Mouse (Mus musculus) heart, embryonic 14.5 days (tissue): ENCODE measurements around the gene Rps6kb1. TPM values are rescaled to one million over a fixed set of nuclear protein-coding genes. Genes with fewer than 3 reads are reported as not detected.
"Not testable (repeated sequence)": the region's sequence is repeated elsewhere in the genome, so short reads cannot be mapped to it uniquely, and the experiment has no call there.

ENCODE experiments used
- ATAC-seq: fragments of 200-750 bp; cut with Nextera tagmentation; 2 replicates; pipeline ENCODE4 v1.8.0; 2017; ENCODE audit warnings: low read depth, moderate TSS enrichment; ENCODE audit not compliant: insufficient number of reproducible peaks, insufficient read depth, low FRiP score
- H3K27ac ChIP-seq, 2 experiments: fragments of 200-500 bp in 1 of 2; fragments of 300-500 bp in 1 of 2; sonication (generic) in 1 of 2; replicated peaks in 1 of 2; 2 replicates each; pipeline ENCODE4 v1.5.1; 2012 to 2014; ENCODE audit warnings: low read depth in 2 of 2, low read length in 2 of 2, control low read depth in 1 of 2, mild to moderate bottlenecking in 1 of 2, mixed read lengths in 1 of 2; ENCODE audit not compliant: control insufficient read depth in 1 of 2, insufficient read depth in 1 of 2
- H3K27me3 ChIP-seq: fragments of 300-500 bp; sonication (generic); 2 replicates; pipeline ENCODE4 v1.6.1; 2014; ENCODE audit warnings: mild to moderate bottlenecking, low read length, control low read depth; ENCODE audit not compliant: control insufficient read depth, insufficient read depth
- H3K36me3 ChIP-seq: fragments of 300-500 bp; sonication (generic); 2 replicates; pipeline ENCODE4 v1.6.1; 2014; ENCODE audit warnings: mild to moderate bottlenecking, control low read depth, low read length, mixed read lengths; ENCODE audit not compliant: control insufficient read depth, insufficient read depth
- H3K4me1 ChIP-seq, 2 experiments: fragments of 200-500 bp in 1 of 2; fragments of 300-500 bp in 1 of 2; sonication (generic) in 1 of 2; 2 replicates each; pipeline ENCODE4 v1.6.1; 2012 to 2014; ENCODE audit warnings: low read length in 2 of 2, control low read depth in 1 of 2, mixed read lengths in 1 of 2; ENCODE audit not compliant: control insufficient read depth in 2 of 2, insufficient read depth in 2 of 2
- H3K4me2 ChIP-seq: fragments of 300-500 bp; sonication (generic); 2 replicates; pipeline ENCODE4 v1.6.1; 2014; ENCODE audit warnings: mild to moderate bottlenecking, low read length
- H3K4me3 ChIP-seq, 2 experiments: fragments of 200-500 bp in 1 of 2; fragments of 300-500 bp in 1 of 2; sonication (generic) in 1 of 2; 2 replicates each; pipeline ENCODE4 v1.5.1; 2012 to 2014; ENCODE audit warnings: low read length in 2 of 2, mild to moderate bottlenecking in 2 of 2, control low read depth in 1 of 2, low read depth in 1 of 2, moderate library complexity in 1 of 2; ENCODE audit not compliant: control insufficient read depth in 1 of 2, insufficient read depth in 1 of 2
- H3K9ac ChIP-seq: fragments of 300-500 bp; sonication (generic); 2 replicates; pipeline ENCODE4 v1.6.1; 2014; ENCODE audit warnings: mild to moderate bottlenecking, low read length
- H3K9me3 ChIP-seq: fragments of 300-500 bp; sonication (generic); 2 replicates; pipeline ENCODE4 v1.6.1; 2016; ENCODE audit warnings: low read length, control low read depth; ENCODE audit not compliant: control insufficient read depth
- WGBS: fragments of 180-500 bp; shearing (Covaris S2); extraction: QIAGEN DNeasy Blood & Tissue Kit; methylation state at CpG from one replicate; pipeline ENCODE4 v1.1.7; 2014; 5-methylcytosine and 5-hydroxymethylcytosine counted together
- polyA plus RNA-seq: library from polyadenylated mRNA; unstranded; fragments of >200 nt; fragmentation: Nextera tagmentation; extraction: Ambion mirVana; gene quantifications from 2 replicates; pipeline ENCODE4 v1.2.1, GENCODE M21; 2014

The Rps6kb1 gene
- polyA plus RNA-seq, 1 experiment from 2014 or later = 34.8 TPM

DNA sequence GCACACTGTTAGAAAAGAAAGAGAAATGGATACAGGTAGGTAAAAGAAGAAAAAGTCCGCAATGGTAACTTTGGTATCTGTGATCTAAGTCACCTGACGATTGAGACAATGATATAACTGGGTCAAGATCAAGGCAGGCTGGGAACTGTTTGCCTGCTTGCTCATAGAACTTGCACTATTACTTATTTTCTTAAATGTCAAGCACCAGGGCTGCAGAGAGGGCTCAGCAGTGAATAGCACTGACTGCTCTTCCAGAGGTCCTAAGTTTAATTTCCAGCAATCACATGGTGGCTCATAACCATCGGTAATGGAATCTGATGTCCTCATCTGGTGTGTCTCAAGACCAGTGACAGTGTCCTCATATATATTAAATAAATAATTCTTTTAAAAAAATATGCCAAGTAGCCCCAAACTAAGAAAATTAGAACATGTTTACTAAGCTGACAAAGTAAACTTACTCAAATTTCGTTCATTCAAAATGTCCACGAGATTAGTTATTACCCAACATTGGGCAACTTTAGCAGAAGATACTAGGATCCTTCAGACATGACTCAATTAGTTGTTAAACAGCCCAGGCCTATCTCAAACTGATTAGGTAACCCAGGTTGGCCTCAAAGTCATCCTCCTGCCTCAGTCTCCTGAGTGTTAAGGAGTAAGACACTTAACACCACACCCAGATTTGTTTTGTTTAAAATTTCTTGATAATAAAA is 10.2 kb downstream of the Rps6kb1 start:
- H3K4me2 ChIP-seq = no peak overlapping the region
- H3K36me3 ChIP-seq = peaks cover 51% of the 10 kb centered on the region
- WGBS = 90% methylated on average over 5 of the region's 5 CpGs

DNA sequence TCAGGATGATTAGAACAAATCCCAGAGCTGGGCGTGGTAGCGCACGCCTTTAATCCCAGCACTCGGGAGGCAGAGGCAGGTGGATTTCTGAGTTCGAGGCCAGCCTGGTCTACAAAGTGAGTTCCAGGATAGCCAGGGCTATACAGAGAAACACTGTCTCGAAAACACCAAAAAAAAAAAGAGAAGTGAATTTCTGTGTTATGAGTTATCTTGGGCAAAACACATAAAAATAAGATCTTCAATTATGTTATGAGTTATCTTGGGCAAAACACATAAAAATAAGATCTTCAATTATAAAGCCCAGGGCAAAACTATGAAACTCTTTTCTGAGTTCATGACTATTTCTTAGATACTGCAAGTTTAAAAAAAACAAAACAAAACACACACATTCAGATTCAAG is 11.3 kb downstream of the Rps6kb1 start:
- not testable (repeated sequence) for H3K4me2 ChIP-seq, H3K4me1 ChIP-seq, H3K4me3 ChIP-seq, H3K27me3 ChIP-seq, ATAC-seq, H3K27ac ChIP-seq, H3K9me3 ChIP-seq, H3K9ac ChIP-seq
- 92% methylated on average over 6 of the region's 6 CpGs for WGBS
- H3K36me3 ChIP-seq = peaks cover 57% of the 10 kb centered on the region

More for the DNA sequence above, 10.2 kb downstream of the Rps6kb1 start:
- H3K4me3 ChIP-seq = no peak overlapping the region
- no peak overlapping the region for H3K9ac ChIP-seq
- no peak overlapping the region for H3K27ac ChIP-seq
- no peaks in the 10 kb centered on the region for H3K4me1 ChIP-seq
- no peak for ATAC-seq
- H3K27me3 ChIP-seq = no peaks in the 10 kb centered on the region
- H3K9me3 ChIP-seq = no peaks in the 10 kb centered on the region

DNA sequence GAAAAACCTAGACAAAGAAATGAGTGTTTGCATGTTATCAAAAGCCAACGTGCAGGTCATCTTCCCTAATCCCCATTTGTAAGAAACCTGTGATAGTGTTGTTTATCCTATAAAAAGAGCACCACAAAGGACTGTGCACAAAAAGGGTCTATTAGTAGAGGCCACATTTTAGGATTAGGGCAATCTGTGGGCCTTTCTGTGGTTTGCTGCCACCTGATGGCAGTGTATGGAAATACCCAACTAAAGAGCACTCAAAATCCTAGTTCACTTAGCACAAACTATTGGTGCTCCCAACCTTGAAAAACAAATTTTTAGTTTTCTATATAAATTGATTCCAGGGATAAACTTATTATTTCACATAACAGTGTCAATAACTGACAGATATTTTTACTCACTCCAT is 11.8 kb downstream of the Rps6kb1 start:
- Histone ChIP-seq H3K27ac (no peak overlapping the region), H3K9ac (no peak overlapping the region), H3K9me3 (no peaks in the 10 kb centered on the region), H3K4me1 (no peaks in the 10 kb centered on the region), H3K4me3 (no peak overlapping the region), H3K27me3 (no peaks in the 10 kb centered on the region), H3K4me2 (no peak overlapping the region), H3K36me3 (peaks cover 62% of the 10 kb centered on the region)
- 73% methylated on average over 1 of the region's 1 CpGs for WGBS
- ATAC-seq = no peak

DNA sequence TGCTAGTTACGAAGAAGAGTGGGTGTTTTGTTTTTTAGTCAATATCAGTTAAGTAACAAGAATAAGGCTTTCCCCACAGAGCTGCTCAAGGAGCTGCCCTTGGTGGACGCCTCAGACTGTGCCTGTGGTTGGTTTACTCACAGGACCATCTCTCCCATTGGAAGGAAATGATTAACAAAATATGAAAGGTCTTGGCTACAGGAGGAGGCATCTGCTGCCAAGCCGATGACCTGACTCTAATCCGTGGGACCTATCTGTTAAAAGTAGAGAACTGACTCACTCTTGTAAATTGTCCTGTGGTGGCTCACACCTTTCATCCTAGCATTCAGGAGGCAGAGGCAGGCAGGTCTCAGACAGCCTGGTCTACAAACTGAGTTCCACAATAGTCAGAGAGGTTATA is 17.1 kb downstream of the Rps6kb1 start:
- H3K4me3 ChIP-seq = no peak overlapping the region
- peaks cover 93% of the 10 kb centered on the region for H3K36me3 ChIP-seq
- H3K27me3 ChIP-seq = no peaks in the 10 kb centered on the region
- WGBS = 90% methylated on average over 4 of the region's 4 CpGs
- no peak overlapping the region for H3K9ac ChIP-seq
- ATAC-seq = no peak
- no peaks in the 10 kb centered on the region for H3K9me3 ChIP-seq
- no peak overlapping the region for H3K4me2 ChIP-seq
- H3K27ac ChIP-seq = no peak overlapping the region
- H3K4me1 ChIP-seq = no peaks in the 10 kb centered on the region

DNA sequence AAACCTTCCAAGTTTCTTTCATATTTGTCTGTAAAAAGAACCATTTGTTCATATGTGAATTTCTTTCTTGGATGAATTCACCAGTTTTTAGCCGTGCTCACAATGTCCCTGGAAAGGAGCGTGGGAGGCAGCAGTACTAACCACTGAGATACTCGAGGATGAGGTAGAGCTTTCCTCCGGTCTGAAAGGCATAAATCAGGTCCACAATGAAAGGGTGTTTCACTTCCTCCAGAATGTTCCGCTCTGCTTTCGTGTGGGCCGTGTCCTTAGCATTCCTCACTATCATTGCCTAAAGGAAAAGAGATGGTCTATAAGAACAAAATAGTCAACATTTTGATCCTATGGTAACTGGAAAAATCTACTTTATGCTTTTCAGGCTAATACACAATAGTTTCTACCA is 24.9 kb downstream of the Rps6kb1 start:
- Histone ChIP-seq H3K27ac (no peak overlapping the region), H3K9ac (no peak overlapping the region), H3K4me2 (no peak overlapping the region), H3K4me3 (no peak overlapping the region), H3K4me1 (no peaks in the 10 kb centered on the region), H3K9me3 (0 out of 2 replicates have a peak, but pooled peaks cover 3% of the 10 kb centered on the region), H3K36me3 (peaks cover 91% of the 10 kb centered on the region), H3K27me3 (no peaks in the 10 kb centered on the region)
- no peak for ATAC-seq
- 91% methylated on average over 7 of the region's 7 CpGs for WGBS

DNA sequence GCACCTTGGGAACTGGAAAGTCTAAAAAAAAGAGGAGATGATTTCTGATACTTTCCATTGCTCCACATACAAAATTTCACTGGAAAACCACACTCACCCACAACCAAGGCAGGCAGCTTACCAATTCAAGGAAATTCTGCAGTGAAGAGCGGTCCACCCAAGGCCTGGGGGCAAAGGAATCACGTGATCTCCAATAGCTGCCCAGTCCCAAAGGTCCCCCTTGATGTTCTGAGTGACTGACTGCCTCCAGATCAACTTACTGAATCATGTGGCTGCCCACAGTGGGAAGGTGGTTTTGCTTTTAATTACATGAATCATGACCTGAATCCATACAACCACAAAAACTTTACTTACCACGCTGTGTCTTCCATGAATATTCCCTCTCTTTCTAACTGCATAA is 27.4 kb downstream of the Rps6kb1 start:
- H3K36me3 ChIP-seq = peaks cover 91% of the 10 kb centered on the region
- no peaks in the 10 kb centered on the region for H3K4me1 ChIP-seq
- 92% methylated on average over 3 of the region's 3 CpGs for WGBS
- ATAC-seq = no peak
- H3K27ac ChIP-seq = no peak overlapping the region
- H3K9me3 ChIP-seq = 0 out of 2 replicates have a peak, but pooled peaks cover 3% of the 10 kb centered on the region
- no peak overlapping the region for H3K9ac ChIP-seq
- no peak overlapping the region for H3K4me3 ChIP-seq
- no peak overlapping the region for H3K4me2 ChIP-seq
- no peaks in the 10 kb centered on the region for H3K27me3 ChIP-seq

DNA sequence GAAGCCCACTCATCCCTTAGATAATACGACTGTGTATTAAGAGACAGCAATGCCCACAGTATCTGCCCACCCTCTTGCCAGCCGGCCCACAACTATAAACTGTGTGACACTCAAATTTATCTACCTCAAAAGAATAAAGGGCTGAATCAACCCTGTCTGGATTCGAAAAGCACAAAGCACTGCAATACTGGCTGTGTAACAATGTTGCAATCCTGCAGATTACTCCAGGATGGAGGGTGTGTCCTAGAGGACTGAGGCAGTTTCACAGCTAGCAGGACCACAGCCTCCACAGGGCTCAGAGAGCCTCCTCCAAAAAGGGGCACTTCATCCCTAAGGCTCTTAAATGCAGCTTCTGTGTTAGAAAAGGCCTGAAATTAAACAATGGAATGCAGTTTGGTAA is 28.0 kb downstream of the Rps6kb1 start:
- H3K9me3 ChIP-seq = 0 out of 2 replicates have a peak, but pooled peaks cover 3% of the 10 kb centered on the region
- H3K36me3 ChIP-seq = peaks cover 91% of the 10 kb centered on the region
- 89% methylated on average over 3 of the region's 3 CpGs for WGBS
- H3K27ac ChIP-seq = no peak overlapping the region
- H3K4me3 ChIP-seq = no peak overlapping the region
- no peaks in the 10 kb centered on the region for H3K4me1 ChIP-seq
- H3K27me3 ChIP-seq = no peaks in the 10 kb centered on the region
- ATAC-seq = no peak
- H3K9ac ChIP-seq = no peak overlapping the region
- H3K4me2 ChIP-seq = no peak overlapping the region

DNA sequence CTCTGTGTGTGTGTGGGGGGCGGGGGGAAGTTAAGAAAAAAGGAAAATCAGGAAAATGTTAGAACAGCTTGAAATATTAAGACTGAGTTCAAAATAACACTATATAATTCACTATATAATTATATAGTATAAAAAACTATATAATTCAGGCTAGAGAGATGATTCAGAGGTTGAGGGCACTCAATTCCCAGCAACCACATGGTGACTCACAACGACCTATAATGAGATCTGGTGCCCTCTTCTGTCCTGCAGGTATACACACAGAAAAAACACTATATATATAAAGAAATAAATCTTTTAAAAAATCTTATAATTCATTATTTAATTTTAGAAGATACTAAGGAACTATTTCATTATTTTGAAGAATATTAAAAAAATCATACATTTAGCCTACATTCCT is 36.6 kb downstream of the Rps6kb1 start:
- Histone ChIP-seq H3K4me1 (no peaks in the 10 kb centered on the region), H3K36me3 (peaks cover 98% of the 10 kb centered on the region), H3K9ac (no peak overlapping the region), H3K27me3 (no peaks in the 10 kb centered on the region), H3K27ac (no peak overlapping the region), H3K9me3 (no peaks in the 10 kb centered on the region), H3K4me2 (no peak overlapping the region), H3K4me3 (no peak overlapping the region)
- no peak for ATAC-seq
- WGBS = 86% methylated on average over 2 of the region's 2 CpGs
